Mouse (Mus musculus) v-Abl transformed pro-B cells (cell line): ENCODE data around the gene Dnajb5.

Source experiments
- in situ Hi-C, 2 experiments: fragments of 400-800 bp; cut with MboI; formaldehyde crosslinking; loops; one replicate each; pipeline ENCODE4 v1.15.1; 2025; ENCODE audit not compliant: unreplicated experiment in 2 of 2

Dnajb5 gene

GRCm38 (mm10) chr4:42949676-42950051 is at the start of gene Dnajb5:
Gene Dnajb5, plus strand, starts transcription at chr4:42949814.
- in situ Hi-C loops, result loop anchor here (10.0 to 25.0 kb wide), 4 partner anchors 1195 to 1887 kb away; partner anchors contain the start of genes Dnaic1 (in 1 of the 2), Fam219a (in 1 of the 2), Galt (in 1 of the 2) and Kif24 (in 1 of the 2)

DNA sequence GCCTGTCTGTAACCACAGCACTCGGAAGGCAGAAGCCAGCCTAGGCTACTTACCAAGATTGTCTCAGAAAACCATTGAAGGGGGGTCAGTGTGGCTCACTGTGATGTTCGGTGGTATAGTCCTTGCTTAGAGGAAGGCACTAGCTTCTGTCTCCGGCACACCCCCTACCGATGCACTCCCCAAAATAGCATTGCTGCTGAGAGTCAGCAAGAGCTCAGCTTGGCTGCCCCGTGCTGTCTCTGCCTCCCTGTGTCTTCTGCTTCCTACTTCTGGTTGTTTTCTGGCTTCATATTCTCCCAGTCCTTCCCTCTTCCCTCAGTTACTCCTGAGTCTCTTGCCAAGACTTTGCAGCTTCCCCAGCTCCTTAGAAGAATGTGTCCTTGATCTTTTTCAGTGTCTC is 48.7 kb upstream of the Dnajb5 start:
- in situ Hi-C loops, result no loop called here

- in situ Hi-C loops, result no loop called here
These were observed 47.4 kb upstream of the Dnajb5 start for GRCm38 (mm10) chr4:42902174-42902573.

DNA sequence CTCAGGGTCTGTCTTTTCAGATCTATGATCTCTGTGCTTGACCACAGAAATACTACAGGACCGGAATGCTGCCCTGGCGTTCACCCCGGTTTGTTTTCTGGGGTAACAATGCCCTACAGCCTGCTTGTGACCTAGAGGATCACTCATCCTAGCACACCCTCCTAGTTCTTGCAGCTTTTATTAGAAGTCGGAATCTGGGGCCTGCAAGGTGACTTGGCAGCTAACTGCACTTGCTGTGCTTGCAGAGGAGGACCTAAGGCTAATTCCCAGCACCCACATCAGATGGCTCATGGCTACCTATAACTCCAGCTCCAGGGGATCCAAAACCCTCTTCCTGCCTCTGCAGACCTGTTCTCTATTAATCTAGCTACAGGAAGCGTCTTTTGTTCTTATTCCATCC is 46.9 kb upstream of the Dnajb5 start:
- in situ Hi-C loops, result no loop called here

GRCm38 (mm10) chr4:42903942-42904341 is 45.7 kb upstream of the Dnajb5 start:
- in situ Hi-C loops, result no loop called here

GRCm38 (mm10) chr4:42904523-42904922 is 45.1 kb upstream of the Dnajb5 start:
- in situ Hi-C loops, result no loop called here

DNA sequence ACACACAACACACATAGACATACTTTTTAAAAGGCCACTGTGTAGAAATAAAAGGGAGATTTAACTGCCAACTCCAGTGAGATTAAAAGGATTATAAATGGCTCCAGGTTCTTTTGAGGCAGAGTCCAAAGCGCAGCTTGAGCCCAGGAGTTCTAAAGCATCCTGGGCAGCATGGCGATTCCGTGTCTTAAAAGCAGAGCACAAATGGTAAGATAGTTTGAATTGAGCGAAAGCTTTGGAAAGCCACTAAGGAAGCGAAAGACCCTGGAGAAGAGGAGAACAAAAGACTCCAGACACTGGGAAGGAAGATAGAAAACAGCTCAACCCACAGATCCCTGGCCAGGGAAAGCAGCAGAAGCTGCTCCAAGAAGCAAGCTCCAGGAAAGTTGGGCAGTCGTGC is 44.6 kb upstream of the Dnajb5 start:
- in situ Hi-C loops, result no loop called here

- in situ Hi-C loops, result no loop called here
These were observed 36.2 kb upstream of the Dnajb5 start for GRCm38 (mm10) chr4:42913391-42913790.

GRCm38 (mm10) chr4:42915311-42915710 is 34.3 kb upstream of the Dnajb5 start:
- in situ Hi-C loops, result no loop called here

DNA sequence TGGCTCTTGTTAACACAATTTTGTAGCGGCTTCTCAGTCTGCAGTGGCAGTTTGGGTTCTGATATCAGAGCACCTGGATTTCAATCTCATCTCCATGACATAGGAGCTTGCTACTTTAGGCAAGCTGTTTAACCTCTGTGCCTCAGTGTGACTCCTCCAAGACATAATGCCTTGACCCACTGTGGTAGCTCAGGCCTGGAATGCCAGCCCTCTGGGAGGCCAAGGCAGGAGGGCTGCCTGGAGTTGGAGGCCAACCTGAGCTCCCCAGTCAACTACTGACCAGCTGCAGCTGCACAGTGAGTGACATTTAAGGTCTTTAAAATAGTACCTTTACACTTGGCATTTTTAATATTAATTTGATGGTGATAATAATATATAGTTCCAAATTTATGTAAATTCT is 33.6 kb upstream of the Dnajb5 start:
- in situ Hi-C loops, result no loop called here

DNA sequence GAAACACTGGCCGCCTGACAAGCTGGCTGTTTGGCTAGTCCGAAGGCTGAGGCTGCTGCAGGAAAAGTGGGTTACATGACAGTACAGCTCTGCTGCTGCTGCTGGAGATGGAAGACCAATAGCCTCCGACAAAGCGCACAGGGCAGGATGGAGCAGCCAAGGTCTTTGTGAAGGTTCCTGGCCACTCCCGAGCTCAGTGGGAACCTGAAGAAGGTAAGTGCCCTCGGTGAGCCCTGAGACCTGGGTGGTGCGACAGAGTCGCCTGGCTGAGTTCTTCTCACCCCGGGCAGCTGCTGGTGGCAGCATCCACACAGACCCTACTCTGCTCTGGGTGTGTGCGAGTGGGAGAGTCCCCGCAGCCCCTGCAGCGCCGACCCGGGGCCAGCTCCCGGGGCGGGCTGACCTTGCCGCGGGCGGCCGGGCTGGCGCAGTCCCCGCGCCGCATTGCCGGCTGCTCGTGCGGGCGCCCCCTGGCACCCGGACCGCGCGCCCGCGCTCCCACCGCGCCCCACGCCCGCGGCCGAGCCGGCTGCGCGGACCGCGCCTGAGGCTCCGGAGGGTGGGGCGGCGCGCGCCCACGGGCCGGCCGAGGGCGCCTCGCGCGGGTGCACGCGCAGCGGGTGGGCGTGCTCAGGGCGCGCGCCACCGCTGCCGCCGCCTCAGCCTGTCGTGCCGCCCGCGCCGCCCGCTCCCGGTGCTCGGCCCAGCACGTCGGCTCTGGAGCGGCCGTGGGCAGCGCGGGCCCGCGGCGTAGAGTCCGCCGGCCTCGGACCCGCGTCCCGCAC is 32.8 kb upstream of the Dnajb5 start, which contains the start of gene Phf24:
Gene Phf24 (plus strand): TSS at position 44 of the 785 bp plus-strand sequence.
- in situ Hi-C loops, result no loop called here

GRCm38 (mm10) chr4:42917402-42917774 is 32.2 kb upstream of the Dnajb5 start:
- in situ Hi-C loops, result no loop called here

DNA sequence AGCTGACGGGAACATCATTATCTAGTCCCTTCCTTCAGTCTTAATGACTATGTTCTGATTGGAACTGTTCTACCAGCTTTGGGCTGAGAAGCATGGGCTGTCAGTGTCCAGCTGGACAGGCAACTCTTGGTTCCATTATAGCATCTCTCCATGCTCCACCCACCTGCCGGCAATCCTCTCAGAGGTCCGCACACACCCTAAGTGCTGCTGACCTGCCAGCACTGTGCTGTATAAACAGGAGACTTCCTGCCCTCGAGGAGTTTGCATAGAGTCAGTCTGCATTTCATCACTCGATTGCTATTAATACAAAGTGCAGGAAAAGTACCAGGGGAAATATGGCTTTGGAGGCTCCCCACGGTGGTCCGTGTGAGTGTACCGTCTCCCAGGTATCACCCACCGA is 28.9 kb upstream of the Dnajb5 start:
- in situ Hi-C loops, result no loop called here

- in situ Hi-C loops, result no loop called here
These were observed 28.1 kb upstream of the Dnajb5 start for GRCm38 (mm10) chr4:42921536-42921935.

DNA sequence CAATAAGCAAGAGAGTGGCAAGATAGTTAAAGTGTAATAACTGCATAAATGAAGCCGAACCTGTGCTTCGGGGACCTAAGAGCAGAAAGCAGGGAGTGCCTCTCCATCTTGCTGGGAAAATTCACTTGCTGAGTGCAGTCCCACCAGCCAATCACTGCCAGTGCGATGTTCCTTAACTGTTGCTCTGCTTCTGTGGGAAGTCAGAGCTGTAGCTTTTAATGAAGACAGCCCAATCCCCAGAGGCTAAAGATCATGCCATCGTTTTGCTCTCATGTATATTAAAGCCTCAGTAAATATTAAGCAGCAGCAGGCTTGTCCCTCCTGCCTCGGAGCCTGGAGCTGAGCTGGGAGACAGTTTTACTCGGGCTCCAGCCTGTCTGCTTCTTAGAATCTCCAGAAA is 27.6 kb upstream of the Dnajb5 start:
- in situ Hi-C loops, result no loop called here

- in situ Hi-C loops, result no loop called here
These were observed 27.2 kb upstream of the Dnajb5 start for GRCm38 (mm10) chr4:42922461-42922860.

- in situ Hi-C loops, result no loop called here
These were observed 25.4 kb upstream of the Dnajb5 start for GRCm38 (mm10) chr4:42924095-42924710.

DNA sequence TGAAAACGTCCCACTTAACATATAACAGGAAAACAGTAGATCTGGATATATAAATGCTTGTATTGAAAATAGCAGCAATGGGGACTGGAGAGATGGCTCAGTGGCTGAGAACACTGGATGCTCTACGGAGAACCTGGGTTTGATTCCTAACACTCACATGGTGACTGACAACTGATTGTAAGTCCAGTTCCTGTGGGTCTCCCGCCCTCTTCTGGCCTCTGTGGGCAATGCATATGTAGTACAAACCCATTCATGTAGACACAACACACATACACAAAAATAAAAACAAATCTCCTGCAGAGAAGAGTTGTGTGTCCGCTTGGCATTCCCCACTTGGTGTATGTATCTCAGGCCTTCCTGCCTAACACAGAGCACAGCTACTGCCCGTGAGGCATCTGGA is 21.4 kb upstream of the Dnajb5 start:
- in situ Hi-C loops, result no loop called here

GRCm38 (mm10) chr4:42928952-42929351 is 20.7 kb upstream of the Dnajb5 start:
- in situ Hi-C loops, result no loop called here

- in situ Hi-C loops, result no loop called here
These were observed 17.2 kb upstream of the Dnajb5 start for GRCm38 (mm10) chr4:42932229-42932969.

DNA sequence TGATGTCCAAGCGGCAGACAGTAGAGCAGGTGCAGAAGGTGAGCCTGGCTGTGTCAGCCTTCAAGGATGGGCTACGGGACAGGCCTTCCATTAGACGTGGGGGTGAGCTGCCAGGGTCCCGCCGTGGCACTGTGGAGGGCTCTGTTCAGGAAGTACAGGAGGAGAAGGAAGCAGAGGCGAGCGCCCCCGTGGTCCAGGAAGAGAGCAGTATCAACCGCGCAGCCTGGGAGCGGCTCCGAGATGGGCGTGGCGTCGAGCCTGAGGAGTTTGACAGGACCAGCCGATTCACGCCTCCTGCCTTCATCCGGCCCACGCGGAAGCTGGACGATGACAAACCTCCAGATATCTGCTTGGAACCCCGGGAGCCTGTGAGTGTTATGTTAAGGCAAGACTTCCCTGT is 16.0 kb upstream of the Dnajb5 start:
- in situ Hi-C loops, result no loop called here
